Comparison of ENCODE assay signal across 25 mouse cellular contexts in the genomic region with DNA sequence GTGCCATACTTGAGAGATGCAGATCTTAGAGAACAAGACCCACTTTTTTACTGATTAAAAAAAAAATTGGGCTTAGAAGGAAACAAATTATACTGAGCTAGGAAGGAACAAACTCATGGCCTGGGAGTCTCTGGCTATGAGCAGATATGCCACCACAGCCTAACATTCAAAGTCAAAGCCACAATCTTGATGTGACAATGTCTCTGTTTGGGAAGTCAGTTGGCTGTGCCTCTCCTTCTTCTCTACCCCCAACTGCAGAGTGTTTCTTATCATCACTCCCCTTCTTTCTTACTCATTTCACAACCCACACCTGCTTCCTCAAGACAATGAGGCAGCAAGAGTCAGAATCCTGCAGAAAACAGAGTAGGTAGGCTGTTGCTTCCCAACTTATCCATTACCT.
DNase-seq lines count a peak whose midpoint lies in the region; ATAC-seq and TF ChIP-seq lines count a peak whose summit lies in the region.
"Had no signal": no experiment of that assay in that cellular context is flagged by ENCODE, and none has a peak within 500 bp of the region (broad histone marks: within the 10 kb centered on the region; RNA-seq: fewer than 3 reads in every experiment).

No protein-coding gene starts in this region.

- TF ChIP-seq POLR2A in MEL (IDR thresholded peaks at IDR 0.05; ENCODE audit: control insufficient read depth in 1 of 2, insufficient read depth in 1 of 2, low read depth in 1 of 2, low read length in 2 of 2, poor library complexity in 1 of 2) = 0 out of 4 replicates have a peak, but pooled peaks of 1 of the 2 experiments have one; percentile 25

- peak overlapping the region; percentile 36 for H3K9ac ChIP-seq in MEL (ENCODE audit: control insufficient read depth, low read depth, low read length, poor library complexity, severe bottlenecking)
- no peak overlapping the region for H3K9ac ChIP-seq in liver, embryonic 13.5 days
- H3K9ac ChIP-seq: embryonic facial prominence, embryonic 12.5 days; forebrain, embryonic 12.5 days; limb, embryonic 13.5 days; lung, embryonic 14.5 days had no signal

- no peak for TF ChIP-seq RAD21 in MEL (IDR thresholded peaks at IDR 0.05; ENCODE audit: low read depth, low read length)

- peak; percentile 99 for TF ChIP-seq EP300 in MEL (IDR thresholded peaks at IDR 0.05; ENCODE audit: low read depth in 1 of 2, low read length in 2 of 2)

- TF ChIP-seq CTCF in MEL (IDR thresholded peaks at IDR 0.05 in 2 of 3, conservative IDR thresholded peaks at IDR 0.05 in 1 of 3; ENCODE audit: control insufficient read depth in 1 of 3, insufficient read depth in 1 of 3, low read depth in 2 of 3, low read length in 3 of 3, poor library complexity in 1 of 3, severe bottlenecking in 1 of 3) = no peak

- H3K4me2 ChIP-seq in liver, embryonic 13.5 days = no peak overlapping the region
- H3K4me2 ChIP-seq: embryonic facial prominence, embryonic 12.5 days; forebrain, embryonic 12.5 days; limb, embryonic 13.5 days; lung, embryonic 14.5 days had no signal

- H3K27me3 ChIP-seq in MEL (ENCODE audit: control insufficient read depth in 1 of 2, insufficient read depth in 2 of 2, low read length in 2 of 2) = no peaks in the 10 kb centered on the region
- no peaks in the 10 kb centered on the region for H3K27me3 ChIP-seq in liver, embryonic 13.5 days
- H3K27me3 ChIP-seq: embryonic facial prominence, embryonic 12.5 days; forebrain, embryonic 12.5 days; limb, embryonic 13.5 days had no signal

- H3K9me3 ChIP-seq in MEL (replicated peaks; ENCODE audit: insufficient read depth, low read length) = no peaks in the 10 kb centered on the region
- no peaks in the 10 kb centered on the region for H3K9me3 ChIP-seq in liver, embryonic 13.5 days (replicated peaks)
- H3K9me3 ChIP-seq: embryonic facial prominence, embryonic 12.5 days; forebrain, embryonic 12.5 days; heart, embryonic 10.5 days; hindbrain, embryonic 10.5 days; limb, embryonic 13.5 days; midbrain, embryonic 10.5 days had no signal

- peaks cover 10 to 27% of the 10 kb centered on the region in 2 experiments for H3K4me1 ChIP-seq in MEL (ENCODE audit: control insufficient read depth in 1 of 2, insufficient read depth in 2 of 2, low read length in 2 of 2)
- H3K4me1 ChIP-seq in liver, embryonic 13.5 days (replicated peaks) = peaks cover 18% of the 10 kb centered on the region
- H3K4me1 ChIP-seq: embryonic facial prominence, embryonic 12.5 days; forebrain, embryonic 12.5 days; heart, embryonic 10.5 days; limb, embryonic 13.5 days had no signal

- H3K4me3 ChIP-seq in MEL (ENCODE audit: control insufficient read depth in 1 of 2, insufficient read depth in 1 of 2, low read depth in 2 of 2, low read length in 2 of 2) = peak overlapping the region in 1 of 2 experiments; percentile 26; a peak in 2 of 4 replicates
- no peak overlapping the region for H3K4me3 ChIP-seq in liver, embryonic 13.5 days (replicated peaks)
- H3K4me3 ChIP-seq: embryonic facial prominence, embryonic 12.5 days; erythroblast, embryonic 14.5 days; forebrain, embryonic 12.5 days; heart, embryonic 10.5 days; hindbrain, embryonic 10.5 days; limb, embryonic 13.5 days; midbrain, embryonic 10.5 days had no signal

- ATAC-seq in common myeloid progenitor, adult 5-6 weeks (replicated peaks; ENCODE audit: low read depth, poor library complexity, severe bottlenecking) = peak; percentile 95
- peak; percentile 91 for ATAC-seq in liver, embryonic 13.5 days (ENCODE audit: low read depth)
- ATAC-seq in megakaryocyte progenitor cell, adult 5-6 weeks (replicated peaks; ENCODE audit: poor library complexity) = peak; percentile 97
- ATAC-seq: hindbrain, embryonic 16.5 days; intestine, embryonic 16.5 days had no signal

- peak; percentile 94 for DNase-seq in MEL (ENCODE audit: low read depth, low spot score)
- DNase-seq in liver, embryonic 13.5 days = peak; percentile 15
- DNase-seq in cerebellum, adult 11-12 months = no peak
- DNase-seq in ovary, postnatal 14 days (ENCODE audit: low spot score) = no peak
- no peak for DNase-seq in ovary, adult 18-20 months (ENCODE audit: low spot score)
- DNase-seq: adrenal gland, postnatal 14 days; B cell, adult 2 months; cerebellum, adult 11 months; cerebellum, postnatal 10 days; kidney, adult 9 months; kidney, postnatal 14 days; lung, embryonic 14.5 days; lung, postnatal 36 days; right cerebral cortex, postnatal 14 days had no signal

- peak overlapping the region; percentile 96 for H3K27ac ChIP-seq in MEL (ENCODE audit: control insufficient read depth, low read depth, low read length)
- H3K27ac ChIP-seq in liver, embryonic 13.5 days = peak overlapping the region; percentile 58; the same call in 1 of the 2 replicates
- H3K27ac ChIP-seq: embryonic facial prominence, embryonic 12.5 days; forebrain, embryonic 12.5 days; heart, embryonic 10.5 days; hindbrain, embryonic 10.5 days; limb, embryonic 13.5 days; midbrain, embryonic 10.5 days had no signal

- no peaks in the 10 kb centered on the region for H3K79me2 ChIP-seq in MEL (ENCODE audit: control insufficient read depth, insufficient read depth, low read length, poor library complexity)

- H3K36me3 ChIP-seq in MEL (ENCODE audit: control insufficient read depth in 1 of 2, insufficient read depth in 2 of 2, low read length in 2 of 2) = peaks cover 0 to 30% of the 10 kb centered on the region in 2 experiments; a peak in 2 of 4 replicates
- no peaks in the 10 kb centered on the region for H3K36me3 ChIP-seq in liver, embryonic 13.5 days
- H3K36me3 ChIP-seq: embryonic facial prominence, embryonic 12.5 days; forebrain, embryonic 12.5 days; heart, embryonic 10.5 days; hindbrain, embryonic 10.5 days; limb, embryonic 13.5 days; midbrain, embryonic 10.5 days had no signal

TF ChIP-seq in MEL, 35 proteins besides CTCF, POLR2A, EP300 and RAD21:
- TF ChIP-seq GATA1 (IDR thresholded peaks at IDR 0.05; ENCODE audit: low read depth, low read length) (peak; percentile 98), ZKSCAN1 (IDR thresholded peaks at IDR 0.05; ENCODE audit: low read depth, low read length) (no peak), NRF1 (IDR thresholded peaks at IDR 0.05; ENCODE audit: insufficient read depth, low read depth, low read length, poor library complexity, severe bottlenecking) (no peak), BHLHE40 (IDR thresholded peaks at IDR 0.05; ENCODE audit: borderline replicate concordance, low read depth, low read length) (peak; percentile 24; the same call in 1 of the 2 replicates), MXI1 (IDR thresholded peaks at IDR 0.05; ENCODE audit: low read depth, low read length) (no peak), TCF12 (IDR thresholded peaks at IDR 0.05; ENCODE audit: low read depth, low read length) (peak; percentile 97), ZNF384 (IDR thresholded peaks at IDR 0.05; ENCODE audit: low read depth, low read length) (peak; percentile 85), HCFC1 (IDR thresholded peaks at IDR 0.05; ENCODE audit: low read depth, low read length) (no peak), TAL1 (IDR thresholded peaks at IDR 0.05; ENCODE audit: low read length) (peak; percentile 96), POLR2AphosphoS5 (IDR thresholded peaks at IDR 0.05; ENCODE audit: borderline replicate concordance, low read depth, low read length) (no peak), MAX (IDR thresholded peaks at IDR 0.05; ENCODE audit: low read length) (no peak), E2F4 (IDR thresholded peaks at IDR 0.05; ENCODE audit: borderline replicate concordance, low read depth, low read length) (no peak), GABPA (IDR thresholded peaks at IDR 0.05; ENCODE audit: low read depth, low read length) (no peak), SIN3A (IDR thresholded peaks at IDR 0.05; ENCODE audit: low read length) (no peak; the same call in none of the 2 replicates), ETS1 (IDR thresholded peaks at IDR 0.05; ENCODE audit: low read depth, low read length) (peak; percentile 93), TBP (IDR thresholded peaks at IDR 0.05; ENCODE audit: low read depth, low read length) (peak; percentile 70; the same call in 1 of the 2 replicates), MYB (IDR thresholded peaks at IDR 0.05; ENCODE audit: low read depth, low read length) (peak; percentile 93), CHD1 (IDR thresholded peaks at IDR 0.05; ENCODE audit: low read depth, low read length) (no peak), UBTF (IDR thresholded peaks at IDR 0.05; ENCODE audit: borderline replicate concordance, insufficient read depth, low read depth, low read length) (no peak), CHD2 (IDR thresholded peaks at IDR 0.05; ENCODE audit: low read length) (peak; percentile 46; the same call in 1 of the 2 replicates), KAT2A (conservative IDR thresholded peaks at IDR 0.05; ENCODE audit: low read depth, low read length) (no peak), ELF1 (IDR thresholded peaks at IDR 0.05; ENCODE audit: low read depth, low read length) (no peak), POLR2AphosphoS2 (IDR thresholded peaks at IDR 0.05; ENCODE audit: low read length) (no peak), RCOR1 (IDR thresholded peaks at IDR 0.05; ENCODE audit: low read depth, low read length) (peak; percentile 74; the same call in 1 of the 2 replicates), NELFE (IDR thresholded peaks at IDR 0.05; ENCODE audit: low read depth, low read length) (no peak), ZMIZ1 (IDR thresholded peaks at IDR 0.05; ENCODE audit: low read depth, low read length) (no peak), ZC3H11A (IDR thresholded peaks at IDR 0.05; ENCODE audit: low read depth, low read length) (no peak), MYC (IDR thresholded peaks at IDR 0.05; ENCODE audit: low read depth, low read length) (peak; percentile 81; the same call in 1 of the 2 replicates), SMC3 (IDR thresholded peaks at IDR 0.05; ENCODE audit: low read depth, low read length) (no peak), MEF2A (IDR thresholded peaks at IDR 0.05; ENCODE audit: extremely low read depth, insufficient replicate concordance, low read depth, low read length, poor library complexity, severe bottlenecking) (no peak), JUND (IDR thresholded peaks at IDR 0.05; ENCODE audit: low read depth, low read length) (peak; percentile 57; the same call in 1 of the 2 replicates), MAFK (IDR thresholded peaks at IDR 0.05; ENCODE audit: borderline replicate concordance, low read depth, low read length) (peak; percentile 64; the same call in 1 of the 2 replicates), MAZ (IDR thresholded peaks at IDR 0.05; ENCODE audit: low read depth, low read length) (peak; percentile 78; the same call in 1 of the 2 replicates), USF2 (IDR thresholded peaks at IDR 0.05; ENCODE audit: borderline replicate concordance in 1 of 2, insufficient read depth in 1 of 2, low read depth in 1 of 2, low read length in 2 of 2) (no peak), USF1 (IDR thresholded peaks at IDR 0.05; ENCODE audit: low read depth, low read length) (no peak)

Comparison
In these comparisons a context has a peak if more than half of its experiments do, and no peak if none do; other contexts are left out.
1. DNase-seq: peak in MEL (single experiment) and liver, embryonic 13.5 days (single experiment); none in cerebellum, adult 11-12 months (single experiment), ovary, postnatal 14 days (single experiment) and ovary, adult 18-20 months (single experiment).
2. Peak in every context shown above with its lines, with median percentiles within 50 percentile points of each other: ATAC-seq.